Mouse (Mus musculus) embryonic facial prominence, embryonic 15.5 days (tissue): Measurements from ENCODE around the gene Ak1. TPM values are rescaled to one million over a fixed set of nuclear protein-coding genes. Genes with fewer than 3 reads are reported as not detected.

Experiments used
- ATAC-seq: fragments of 200-750 bp; cut with Nextera tagmentation; 2 replicates; pipeline ENCODE4 v1.8.0; 2017; ENCODE audit warnings: low read depth, moderate TSS enrichment; ENCODE audit not compliant: insufficient number of reproducible peaks, low FRiP score, low TSS enrichment
- H3K27ac ChIP-seq: fragments of 300-500 bp; sonication (generic); replicated peaks from 2 replicates; pipeline ENCODE4 v1.5.1; 2015; ENCODE audit warnings: mild to moderate bottlenecking, inconsistent platforms
- H3K27me3 ChIP-seq: fragments of 300-500 bp; sonication (generic); 2 replicates; pipeline ENCODE4 v1.6.1; 2015; ENCODE audit warnings: inconsistent platforms
- H3K36me3 ChIP-seq: fragments of 300-500 bp; sonication (generic); 2 replicates; pipeline ENCODE4 v1.6.1; 2015; ENCODE audit warnings: mild to moderate bottlenecking, inconsistent platforms
- H3K4me1 ChIP-seq: fragments of 300-500 bp; sonication (generic); 2 replicates; pipeline ENCODE4 v1.6.1; 2015; ENCODE audit warnings: inconsistent platforms
- H3K4me2 ChIP-seq: fragments of 300-500 bp; sonication (generic); replicated peaks from 2 replicates; pipeline ENCODE4 v1.6.1; 2015; ENCODE audit warnings: mild to moderate bottlenecking, inconsistent platforms
- H3K4me3 ChIP-seq: fragments of 300-500 bp; sonication (generic); replicated peaks from 2 replicates; pipeline ENCODE4 v1.5.1; 2015; ENCODE audit warnings: mild to moderate bottlenecking, inconsistent platforms
- H3K9ac ChIP-seq: fragments of 300-500 bp; sonication (generic); 2 replicates; pipeline ENCODE4 v1.6.1; 2015; ENCODE audit warnings: inconsistent platforms
- H3K9me3 ChIP-seq: fragments of 300-500 bp; sonication (generic); replicated peaks from 2 replicates; pipeline ENCODE4 v1.6.1; 2016; ENCODE audit warnings: inconsistent platforms
- WGBS: fragments of 180-500 bp; shearing (Covaris S2); methylation state at CpG from one replicate; pipeline ENCODE4 v1.1.7; 2015; 5-methylcytosine and 5-hydroxymethylcytosine counted together
- microRNA counts: library from miRNA; unstranded; fragments of <30 nt; microRNA quantifications from one replicate; lab custom pipeline; 2016
- microRNA-seq: library from miRNA; unstranded; fragments of <30 nt; microRNA quantifications from one replicate; pipeline ENCODE4, GENCODE M21; 2016; ENCODE audit warnings: borderline number of aligned reads
- polyA plus RNA-seq: library from polyadenylated mRNA; unstranded; fragments of >200 nt; fragmentation: Nextera tagmentation; extraction: Ambion mirVana; gene quantifications from 2 replicates; pipeline ENCODE4 v1.2.1, GENCODE M21; 2015

Ak1 gene
- polyA plus RNA-seq, 1 experiment from 2014 or later: 67.9 TPM

DNA sequence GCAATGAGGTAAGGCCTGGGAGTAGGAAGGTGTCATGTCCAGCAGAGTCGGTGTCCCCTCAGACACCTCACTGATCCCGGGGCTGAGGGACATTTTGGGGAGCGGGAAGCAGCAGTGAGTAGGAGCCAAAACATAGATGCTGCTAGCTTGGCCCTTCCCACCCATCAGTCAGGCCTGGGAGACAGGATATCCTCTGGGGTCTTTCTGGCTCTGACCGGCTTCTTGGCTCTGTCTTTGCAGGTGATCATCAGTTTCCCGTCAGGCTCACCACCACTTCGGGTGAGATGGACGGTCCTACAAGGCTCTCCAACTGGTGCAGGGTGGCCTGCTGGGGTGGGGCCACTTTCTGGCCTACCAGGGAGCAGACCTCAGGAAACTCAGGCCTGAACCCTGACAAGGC, 56.1 kb downstream of the Ak1 start:
- 84% methylated on average over 7 of the region's 7 CpGs for WGBS
- Histone ChIP-seq H3K9me3 (0 out of 2 replicates have a peak, but pooled peaks cover 3% of the 10 kb centered on the region), H3K36me3 (peaks cover 57% of the 10 kb centered on the region), H3K9ac (no peak overlapping the region), H3K4me1 (peaks cover 28% of the 10 kb centered on the region), H3K4me2 (no peak overlapping the region), H3K4me3 (no peak overlapping the region), H3K27me3 (no peaks in the 10 kb centered on the region), H3K27ac (no peak overlapping the region)
- ATAC-seq: no peak

DNA sequence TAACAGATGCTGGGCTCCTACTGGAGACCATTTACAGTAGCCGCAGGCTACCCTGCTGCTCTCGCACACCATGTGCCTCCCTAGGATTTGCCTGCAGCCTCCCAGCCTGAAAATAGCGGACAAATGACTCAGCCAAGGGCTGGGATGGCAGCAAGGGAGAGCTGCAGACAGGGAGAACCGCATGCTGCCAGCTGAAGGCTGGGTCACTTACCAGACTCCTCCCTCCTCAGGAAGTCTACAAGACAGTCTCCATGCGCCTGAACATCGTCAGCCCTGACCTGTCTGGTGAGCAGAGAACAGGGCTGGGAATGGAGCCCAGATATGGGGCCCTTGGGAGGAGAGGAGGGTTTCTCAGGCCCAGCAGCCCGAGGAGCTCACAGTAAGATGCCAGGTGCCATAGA, 58.5 kb downstream of the Ak1 start:
- Histone ChIP-seq H3K4me3 (no peak overlapping the region), H3K9ac (no peak overlapping the region), H3K4me2 (no peak overlapping the region), H3K9me3 (0 out of 2 replicates have a peak, but pooled peaks cover 3% of the 10 kb centered on the region), H3K36me3 (peaks cover 61% of the 10 kb centered on the region), H3K27ac (peak overlapping the region; percentile 45), H3K27me3 (no peaks in the 10 kb centered on the region), H3K4me1 (peaks cover 24% of the 10 kb centered on the region)
- 31% methylated on average over 7 of the region's 7 CpGs for WGBS
- peak; percentile 44; the same call in 1 of the 2 replicates for ATAC-seq

DNA sequence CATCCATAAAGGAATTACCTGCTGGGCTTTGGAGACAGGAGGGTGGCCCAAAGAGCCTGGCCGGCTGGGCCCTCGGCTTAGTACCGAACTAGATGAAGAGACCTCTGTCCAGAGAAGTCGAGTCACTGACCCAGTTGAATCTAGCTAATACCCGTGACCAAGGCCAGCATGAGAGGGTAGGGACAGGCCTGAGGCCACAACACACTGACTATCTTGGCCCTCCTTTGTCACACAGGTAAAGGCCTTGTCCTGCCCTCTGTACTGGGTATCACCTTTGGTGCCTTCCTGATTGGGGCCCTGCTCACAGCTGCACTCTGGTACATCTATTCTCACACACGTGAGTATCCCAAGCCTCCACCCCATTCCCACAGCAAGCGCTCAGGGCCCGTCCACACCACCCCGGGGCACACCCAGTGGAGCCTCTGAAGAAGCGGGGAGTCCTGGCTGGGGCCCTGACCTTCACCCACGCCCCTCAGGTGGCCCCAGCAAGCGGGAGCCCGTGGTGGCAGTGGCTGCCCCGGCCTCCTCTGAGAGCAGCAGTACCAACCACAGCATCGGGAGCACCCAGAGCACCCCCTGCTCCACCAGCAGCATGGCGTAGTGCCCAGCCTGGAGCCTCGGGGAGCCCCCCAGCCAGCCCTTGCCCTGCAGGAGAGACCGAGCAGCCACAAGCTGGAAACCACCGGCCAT, 59.5 kb downstream of the Ak1 start:
- Histone ChIP-seq H3K4me3 (no peak overlapping the region), H3K9ac (no peak overlapping the region), H3K36me3 (peaks cover 61% of the 10 kb centered on the region), H3K4me1 (peaks cover 24% of the 10 kb centered on the region), H3K4me2 (no peak overlapping the region), H3K27me3 (no peaks in the 10 kb centered on the region), H3K27ac (peak overlapping the region; percentile 45), H3K9me3 (0 out of 2 replicates have a peak, but pooled peaks cover 2% of the 10 kb centered on the region)
- WGBS: 79% methylated on average over 19 of the region's 19 CpGs
- ATAC-seq: 0 out of 2 replicates have a peak, but pooled peaks have one; percentile 8

DNA sequence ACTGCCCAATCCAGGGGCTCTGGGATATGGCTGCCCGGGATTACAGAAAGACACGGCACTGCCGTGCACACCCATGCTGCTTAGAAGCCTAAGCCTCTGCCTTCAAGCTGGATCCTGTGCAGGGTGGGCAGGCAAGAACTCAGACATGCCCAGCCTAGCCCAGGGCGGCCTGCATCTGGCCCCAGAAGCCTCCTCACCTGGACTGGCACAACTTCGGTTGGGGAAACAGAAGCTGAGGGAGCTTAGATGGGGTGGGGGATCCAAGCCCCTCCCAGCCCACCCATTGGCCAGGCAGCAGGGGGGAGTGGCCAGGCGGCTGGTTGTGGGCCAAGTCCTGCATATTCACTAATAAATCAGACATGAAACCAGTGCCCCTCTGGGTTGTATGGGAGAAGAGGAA, 60.2 kb downstream of the Ak1 start:
- Histone ChIP-seq H3K4me3 (no peak overlapping the region), H3K9me3 (no peaks in the 10 kb centered on the region), H3K27ac (peak overlapping the region; percentile 45), H3K4me1 (peaks cover 27% of the 10 kb centered on the region), H3K9ac (no peak overlapping the region), H3K27me3 (no peaks in the 10 kb centered on the region), H3K36me3 (peaks cover 66% of the 10 kb centered on the region), H3K4me2 (no peak overlapping the region)
- 36% methylated on average over 6 of the region's 6 CpGs for WGBS
- no peak for ATAC-seq

DNA sequence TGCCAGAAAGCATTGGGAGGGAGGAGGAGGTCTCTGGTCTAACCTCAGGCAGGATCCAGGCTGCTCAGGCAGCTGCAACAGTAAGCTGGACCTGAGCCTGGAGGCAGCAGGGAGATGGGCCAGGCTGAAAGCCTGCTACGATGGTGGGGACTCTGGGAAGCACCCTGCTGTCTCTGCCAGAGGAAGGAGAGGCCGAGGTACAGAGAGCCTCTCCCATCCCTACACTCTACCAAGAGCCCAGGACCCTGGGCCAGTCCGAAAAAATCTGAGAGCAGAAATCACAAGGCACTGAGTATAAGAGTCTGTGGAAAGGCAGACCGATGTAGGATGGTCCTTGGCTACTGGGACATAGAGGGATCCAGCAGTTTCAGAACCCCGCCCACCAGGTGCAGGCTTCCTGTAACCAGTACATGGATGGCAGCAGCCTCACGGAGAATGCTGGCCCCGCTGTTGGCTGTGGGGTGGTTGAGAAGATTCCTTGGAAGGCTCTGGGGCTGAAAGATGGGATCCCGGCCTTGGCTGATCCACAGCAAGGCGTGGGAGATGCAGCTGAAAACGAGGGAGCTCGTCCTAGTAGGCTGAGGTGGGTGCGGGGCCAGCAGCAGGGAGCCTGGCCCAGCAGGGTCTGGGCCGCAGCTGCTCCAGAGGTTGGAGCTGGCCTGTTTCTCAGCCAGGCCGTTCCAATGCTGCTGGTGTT, 61.3 kb downstream of the Ak1 start:
- Histone ChIP-seq H3K4me2 (no peak overlapping the region), H3K4me3 (no peak overlapping the region), H3K9ac (no peak overlapping the region), H3K9me3 (no peaks in the 10 kb centered on the region), H3K27ac (no peak overlapping the region), H3K27me3 (no peaks in the 10 kb centered on the region), H3K36me3 (peaks cover 70% of the 10 kb centered on the region), H3K4me1 (peaks cover 27% of the 10 kb centered on the region)
- ATAC-seq: no peak
- 77% methylated on average over 14 of the region's 14 CpGs for WGBS

DNA sequence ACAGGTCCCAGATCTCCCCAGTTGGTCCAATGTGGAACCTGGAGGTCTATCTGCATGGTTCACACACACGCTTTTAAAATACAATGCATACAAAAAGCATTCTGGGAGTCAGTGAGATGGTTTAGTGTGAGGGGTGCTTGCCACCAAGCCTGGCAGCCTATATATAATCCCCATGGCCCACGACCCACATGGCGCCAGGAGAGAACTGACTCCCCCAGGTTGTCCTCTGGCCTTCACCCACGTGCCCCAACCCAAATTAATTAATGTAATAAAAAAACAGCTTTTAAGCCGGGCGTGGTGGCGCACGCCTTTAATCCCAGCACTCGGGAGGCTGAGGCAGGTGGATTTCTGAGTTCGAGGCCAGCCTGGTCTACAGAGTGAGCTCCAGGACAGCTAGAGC, 62.1 kb downstream of the Ak1 start:
- no peak overlapping the region for H3K4me2 ChIP-seq
- H3K4me3 ChIP-seq: no peak overlapping the region
- H3K36me3 ChIP-seq: peaks cover 64% of the 10 kb centered on the region
- ATAC-seq: no peak
- 91% methylated on average over 10 of the region's 10 CpGs for WGBS
- H3K27ac ChIP-seq: no peak overlapping the region
- H3K9ac ChIP-seq: no peak overlapping the region
- no peaks in the 10 kb centered on the region for H3K9me3 ChIP-seq
- H3K27me3 ChIP-seq: no peaks in the 10 kb centered on the region
- H3K4me1 ChIP-seq: peaks cover 27% of the 10 kb centered on the region

MicroRNAs within 50 kb of the gene (microRNA counts, 519-probe panel; counts per million panel counts)
- not detected for microRNA mmu-miR-1954 (lab: Ali Mortazavi, UCI)

Small RNA genes lying within 50 kb of the gene (microRNA-seq; reads per million reads assigned to microRNA genes)
- gene Gm47291 (not detected), gene Mir1954 (not detected)

Other genes starting within 250 kb of the Ak1 start
- 71.6 and 71.9 TPM in 2 replicates for gene 1110008P14Rik, start 239.8 kb upstream of the Ak1 start, polyA plus RNA-seq
- gene Lcn2, start 233.5 kb upstream of the Ak1 start, polyA plus RNA-seq: 5.6 and 6.5 TPM in 2 replicates
- 28.3 and 29.8 TPM in 2 replicates for gene Ptges2, start 225.9 kb upstream of the Ak1 start, polyA plus RNA-seq
- 6.2 and 6.5 TPM in 2 replicates for gene Naif1, start 171.3 kb upstream of the Ak1 start, polyA plus RNA-seq
- 20.8 and 22.1 TPM in 2 replicates for gene Slc25a25, start 170.3 kb upstream of the Ak1 start, polyA plus RNA-seq
- gene Fam102a, start 86.4 kb upstream of the Ak1 start, polyA plus RNA-seq: 19.5 and 21.0 TPM in 2 replicates
- gene Dpm2, start 50.9 kb upstream of the Ak1 start, polyA plus RNA-seq: 113 and 119 TPM in 2 replicates
- gene Pip5kl1, start 47.0 kb upstream of the Ak1 start, polyA plus RNA-seq: 0.53 and 0.94 TPM in 2 replicates
- gene 9430097D07Rik, start 46.1 kb upstream of the Ak1 start, polyA plus RNA-seq: 0.11 and 0.12 TPM in 2 replicates
- gene St6galnac4, start 34.7 kb upstream of the Ak1 start, polyA plus RNA-seq: 34.8 and 36.5 TPM in 2 replicates
- gene St6galnac6, start 22.0 kb upstream of the Ak1 start, polyA plus RNA-seq: 26.9 and 27.7 TPM in 2 replicates
- gene Eng, start 24.8 kb downstream of the Ak1 start, polyA plus RNA-seq: 83.8 and 86.3 TPM in 2 replicates
- 31.6 and 33.2 TPM in 2 replicates for gene Fpgs, start 82.4 kb downstream of the Ak1 start, polyA plus RNA-seq
- 105 and 106 TPM in 2 replicates for gene Cdk9, start 91.3 kb downstream of the Ak1 start, polyA plus RNA-seq
- gene Sh2d3c, start 99.3 kb downstream of the Ak1 start, polyA plus RNA-seq: 27.3 and 27.6 TPM in 2 replicates
- 0.32 and 0.42 TPM in 2 replicates for gene 6330409D20Rik, start 119.3 kb downstream of the Ak1 start, polyA plus RNA-seq
- 69.0 and 71.3 TPM in 2 replicates for gene Tor2a, start 135.5 kb downstream of the Ak1 start, polyA plus RNA-seq
- 0.87 and 1.6 TPM in 2 replicates for gene Ttc16, start 153.9 kb downstream of the Ak1 start, polyA plus RNA-seq
- 6.7 and 7.0 TPM in 2 replicates for gene Ptrh1, start 154.0 kb downstream of the Ak1 start, polyA plus RNA-seq
- 2.1 and 3.4 TPM in 2 replicates for gene Cfap157, start 162.7 kb downstream of the Ak1 start, polyA plus RNA-seq
- 21.5 and 22.3 TPM in 2 replicates for gene Stxbp1, start 225.5 kb downstream of the Ak1 start, polyA plus RNA-seq